Mouse (Mus musculus) urinary bladder, postnatal 4 days (tissue): ENCODE data around the gene Gm49373.
A peak's percentile ranks its signal among the peaks of the same experiment; 100 is the strongest.

Experiments used
- DNase-seq, 2 experiments: peaks; one replicate each; pipeline ENCODE4 v3.0.0; 2021 to 2022; ENCODE audit warnings: low spot score in 2 of 2

The Gm49373 gene

GRCm38 (mm10) chr9:21028560-21029110 lies 44.3 kb downstream of the Gm49373 start:
- DNase-seq: no peak

- no peak for DNase-seq
These were observed 45.1 kb downstream of the Gm49373 start for GRCm38 (mm10) chr9:21027774-21028290.

DNA sequence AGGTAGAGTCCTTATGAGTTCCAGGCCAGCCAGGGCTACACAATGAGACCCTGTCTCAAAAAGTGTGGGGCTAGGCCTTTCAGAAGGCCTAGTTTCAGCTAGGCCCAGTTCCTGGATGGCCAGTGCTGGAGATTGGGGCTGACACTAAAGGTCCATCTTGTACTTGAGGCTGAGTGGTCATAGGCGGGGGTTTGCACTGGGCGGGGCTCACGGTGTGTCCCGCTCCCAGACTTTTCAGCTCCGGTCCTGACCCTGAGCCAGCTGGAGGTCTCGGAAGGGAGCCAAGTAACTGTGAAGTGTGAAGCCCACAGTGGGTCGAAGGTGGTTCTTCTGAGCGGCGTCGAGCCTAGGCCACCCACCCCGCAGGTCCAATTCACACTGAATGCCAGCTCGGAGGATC lies 46.0 kb downstream of the Gm49373 start:
- DNase-seq: no peak

GRCm38 (mm10) chr9:21025258-21025810 lies 47.6 kb downstream of the Gm49373 start:
- no peak for DNase-seq

DNA sequence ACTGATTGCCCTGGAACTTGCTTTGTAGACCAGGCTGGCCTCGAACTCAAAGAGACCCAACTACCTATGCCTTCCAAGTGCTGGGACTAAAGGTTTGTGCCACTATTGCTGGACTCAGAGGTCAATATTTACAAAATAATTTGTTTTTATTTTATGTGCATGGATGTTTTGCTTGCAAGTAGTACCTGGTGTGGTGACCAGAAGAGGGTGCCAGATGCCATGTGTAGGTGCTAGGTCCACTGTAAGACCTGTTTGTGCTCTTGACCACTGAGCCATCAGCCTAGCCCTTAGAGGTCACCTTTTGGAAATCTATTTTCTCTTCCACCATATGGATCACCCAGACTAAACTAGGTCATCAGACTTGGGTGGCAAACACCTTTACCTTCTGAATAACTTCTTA lies 50.2 kb downstream of the Gm49373 start:
- DNase-seq: no peak

GRCm38 (mm10) chr9:21022288-21022687 lies 50.6 kb downstream of the Gm49373 start:
- DNase-seq: no peak

DNA sequence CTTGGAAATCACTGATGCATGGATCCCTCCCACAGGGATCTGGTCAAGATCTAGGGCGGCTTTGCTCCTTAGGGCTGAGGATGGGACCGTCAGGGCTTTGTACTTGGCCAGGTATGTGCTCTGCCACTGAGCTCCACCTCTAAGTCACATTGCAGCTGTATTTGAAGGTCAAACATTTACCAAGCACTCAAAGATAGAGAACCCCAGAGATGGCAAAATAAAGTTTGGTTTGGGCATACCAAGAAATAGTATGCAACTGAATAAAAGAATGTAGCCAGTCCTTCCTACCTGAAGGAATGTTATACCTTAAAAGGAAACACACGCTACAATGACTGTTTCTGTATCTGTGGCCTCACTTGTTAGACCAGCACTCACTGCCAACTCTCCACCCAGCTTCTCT lies 51.5 kb downstream of the Gm49373 start:
- DNase-seq: no peak

- DNase-seq: no peak
These were observed 54.3 kb downstream of the Gm49373 start for GRCm38 (mm10) chr9:21018600-21018999.

DNA sequence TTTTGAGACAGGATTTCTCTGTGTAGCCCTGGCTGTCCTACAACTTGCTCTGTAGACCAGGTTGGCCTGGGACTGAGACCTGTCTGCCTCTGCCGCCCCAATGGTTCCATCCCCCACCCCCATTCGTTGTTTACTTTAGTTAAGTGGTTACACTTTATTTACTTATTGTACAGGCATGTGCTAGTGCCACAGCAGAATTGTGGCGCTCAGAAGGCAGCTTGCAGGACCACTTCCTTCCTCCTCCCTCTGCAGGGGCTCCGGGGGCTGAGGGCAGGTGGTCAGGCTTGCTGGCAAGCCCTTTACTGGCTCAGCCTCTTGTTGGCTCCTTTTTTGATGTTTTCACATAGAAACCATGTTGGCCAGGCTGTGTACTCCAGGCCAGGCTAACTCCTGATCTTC lies 55.7 kb downstream of the Gm49373 start:
- no peak for DNase-seq

DNA sequence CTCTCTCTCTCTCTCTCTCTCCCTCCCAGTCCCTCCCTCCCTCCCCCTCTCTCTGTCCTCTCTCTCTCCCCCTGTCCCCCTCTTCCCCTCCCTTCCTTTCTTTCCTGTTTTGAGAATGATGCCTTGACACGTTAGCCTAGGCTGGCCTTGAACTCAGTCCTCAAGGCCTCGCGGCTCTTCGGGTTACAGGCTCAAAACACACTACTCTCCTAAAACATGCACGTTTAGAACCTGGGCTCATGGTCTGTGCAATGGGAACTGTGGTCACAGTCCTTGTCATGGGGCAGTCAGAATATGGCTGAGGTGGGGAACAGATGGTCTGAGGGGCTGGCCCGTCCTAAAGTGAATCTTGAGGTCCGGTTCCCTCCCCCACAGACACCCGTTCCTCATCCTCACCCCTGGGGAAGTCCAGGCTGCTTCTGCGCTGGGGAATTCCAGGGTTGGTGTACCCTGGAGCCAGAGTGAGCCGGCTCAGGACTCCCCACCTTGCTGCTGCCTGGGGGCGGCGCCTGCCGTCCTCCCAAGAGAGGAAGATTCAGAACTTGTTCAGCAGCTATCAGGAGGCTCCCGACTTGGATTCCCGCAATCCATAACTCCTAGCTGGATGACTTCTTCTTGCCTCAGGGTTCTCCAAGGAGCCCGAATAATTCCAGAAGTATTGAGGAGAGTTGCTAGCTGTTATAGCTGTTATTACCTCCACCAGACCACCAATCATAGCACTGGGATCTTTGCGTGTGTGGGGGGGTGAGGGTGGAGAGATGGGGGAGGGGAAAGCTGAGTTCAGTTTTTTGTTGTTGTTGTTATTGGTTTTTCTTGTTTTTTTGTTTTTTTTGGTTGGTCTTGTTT lies 56.3 kb downstream of the Gm49373 start:
- no peak for DNase-seq

- DNase-seq: peak; percentile 75 to 80
These were observed 57.2 kb downstream of the Gm49373 start, which contains the start of gene Icam1 for GRCm38 (mm10) chr9:21015571-21016130. Gene Icam1 (plus strand): TSS chr9:21015985.

GRCm38 (mm10) chr9:21014691-21015570 lies 58.0 kb downstream of the Gm49373 start:
- peak; percentile 62 to 77 for DNase-seq
